Mouse (Mus musculus): ENCODE measurements around the gene Lpin3.

DNA sequence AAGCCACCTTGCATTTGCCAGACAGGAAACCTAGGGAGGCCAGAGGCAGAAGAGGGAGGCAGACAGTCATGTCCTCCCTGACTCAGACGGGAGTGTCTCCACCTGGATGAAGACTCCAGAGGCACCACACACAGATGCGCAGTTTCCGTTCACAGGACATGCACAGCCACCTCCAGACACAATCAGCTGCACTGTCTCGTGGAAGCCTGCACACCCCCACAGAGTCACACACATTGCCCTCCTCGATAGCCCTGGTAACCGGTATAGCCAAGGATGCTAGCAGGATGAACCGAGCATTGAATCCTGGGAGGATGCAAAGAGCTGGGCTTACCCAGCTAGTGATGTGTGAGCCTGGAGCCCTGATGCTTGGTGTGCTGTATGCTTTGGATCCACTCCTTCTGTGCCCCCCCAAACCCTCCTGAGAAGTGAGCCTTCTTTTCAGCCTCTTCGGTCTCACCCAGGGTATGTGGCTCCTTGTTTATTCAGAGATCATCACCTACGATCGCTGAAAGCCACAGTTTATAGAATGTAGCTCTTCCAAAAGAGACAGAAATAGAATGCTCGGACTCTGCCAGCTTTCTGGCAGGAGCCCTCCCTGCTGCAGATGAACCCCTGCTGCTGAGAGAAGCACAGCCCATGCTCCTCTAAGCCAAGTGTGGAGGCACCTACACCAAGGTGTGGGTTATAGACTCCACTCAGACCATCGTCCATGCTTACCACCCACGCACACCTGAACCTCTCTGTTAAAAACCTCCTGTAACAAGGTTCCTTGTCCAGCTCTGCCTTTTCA is 35.5 kb downstream of the Lpin3 start:
- TF ChIP-seq CTCF (IDR thresholded peaks at IDR 0.05; ENCODE audit: extremely low read depth, insufficient read length, insufficient replicate concordance, low read depth, low read length) (no peak), POLR2A (IDR thresholded peaks at IDR 0.05; ENCODE audit: low read depth, low read length) (no peak)

Measured in small intestine, adult 2 months (tissue).